Mouse (Mus musculus) testis, postnatal 14 days (tissue): ENCODE data around the gene A830031A19Rik.

Experiments used
- DNase-seq: peaks from one replicate; pipeline ENCODE4 v3.0.0; 2021; ENCODE audit warnings: low spot score

The A830031A19Rik gene

DNA sequence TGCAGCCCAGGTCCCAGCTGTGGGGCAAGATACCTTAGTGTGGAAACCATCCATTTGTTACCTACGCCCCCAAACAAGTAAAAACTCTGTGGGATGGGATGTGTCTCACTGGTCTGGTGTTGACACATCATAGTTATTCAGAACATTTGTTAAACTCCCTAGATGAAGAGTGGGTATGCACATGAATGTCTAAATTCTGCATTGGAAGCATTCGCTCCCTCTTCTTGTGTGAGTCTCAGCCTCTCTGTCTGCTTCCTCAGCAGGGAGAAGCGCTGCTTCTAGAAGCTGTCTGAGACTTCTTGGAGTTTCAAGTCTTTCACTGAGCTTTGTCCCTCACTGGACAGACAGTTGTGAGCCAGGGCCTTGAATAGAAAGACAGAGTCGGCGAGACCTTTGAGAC, 65.9 kb downstream of the A830031A19Rik start:
- DNase-seq = no peak

DNA sequence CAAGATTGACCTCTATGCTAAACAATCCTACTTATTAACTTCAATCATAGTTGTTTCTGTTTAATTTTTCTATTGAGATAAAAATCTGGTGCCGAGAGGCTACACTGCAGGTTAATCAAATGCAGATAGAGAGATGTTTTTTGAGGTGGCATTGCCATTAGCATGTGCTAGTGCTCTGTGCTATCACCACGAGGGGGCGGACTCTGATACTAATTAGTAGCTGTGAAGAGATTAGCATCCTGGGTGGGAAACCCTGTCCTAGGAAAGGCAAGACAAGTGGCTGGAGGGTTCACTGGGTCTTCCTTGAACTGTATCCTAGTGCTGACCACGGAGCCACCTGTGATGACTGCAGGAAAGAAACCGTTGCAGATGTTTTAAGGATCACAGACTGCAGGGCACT, 66.6 kb downstream of the A830031A19Rik start:
- DNase-seq = no peak

GRCm38 (mm10) chr11:24005445-24006156, 69.3 kb downstream of the A830031A19Rik start:
- no peak for DNase-seq

DNA sequence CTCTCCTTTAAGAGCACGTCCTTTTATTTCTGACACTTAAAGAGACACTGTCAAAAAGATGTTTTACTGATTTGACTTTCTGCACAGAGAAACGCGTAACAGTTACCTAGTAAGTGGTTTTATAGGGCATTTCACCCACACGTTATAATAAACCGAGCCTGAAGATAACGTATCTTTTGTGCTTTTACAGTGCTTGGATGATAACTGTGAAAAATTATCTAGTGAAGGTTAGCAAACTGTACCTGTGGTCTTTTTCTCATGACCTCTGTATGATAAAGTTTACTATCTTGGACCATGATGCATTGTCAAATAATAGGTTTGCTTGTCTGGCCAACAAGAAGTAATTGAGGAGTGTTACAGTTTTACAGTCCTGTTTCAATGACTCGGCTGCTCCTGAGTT, 74.2 kb downstream of the A830031A19Rik start:
- no peak for DNase-seq
